Mouse (Mus musculus) adrenal gland, postnatal 10 days (tissue): ENCODE results near the gene Fxr2. TPM values are rescaled to one million over a fixed set of nuclear protein-coding genes. Genes with fewer than 3 reads are reported as not detected.

Experiments
- microRNA-seq: library from miRNA; unstranded; fragments of <30 nt; microRNA quantifications from one replicate; pipeline ENCODE4 v1.2.0, GENCODE M21; 2021
- total RNA-seq, 2 experiments: library from RNA; stranded (reverse); gene quantifications; 2 replicates each; pipeline ENCODE4 v1.2.3; 2021

Fxr2 gene
- total RNA-seq, 2 experiments from 2014 or later, result 61.9 to 80.2 TPM

Small RNAs within 50 kb of the gene (microRNA-seq; reads per million reads assigned to microRNA genes)
- gene Mir1934 (7.8 reads per million, percentile 10 among the genes with 10 or more reads in this experiment), gene Mir467f (not detected)

Other genes with a start within 250 kb of the Fxr2 start
- 100 to 1,000 TPM; 124 to 138 TPM for gene Naa38, start 237.5 kb upstream of the Fxr2 start, total RNA-seq
- gene Cyb5d1, start 237.4 kb upstream of the Fxr2 start, total RNA-seq, result 10 to 100 TPM; 32.4 to 38.9 TPM
- gene Tmem88, start 234.8 kb upstream of the Fxr2 start, total RNA-seq, result 10 to 100 TPM; 29.1 to 33.0 TPM
- 10 to 100 TPM; 49.0 to 53.4 TPM for gene Kdm6b, start 219.3 kb upstream of the Fxr2 start, total RNA-seq
- gene Dnah2, start 83.9 kb upstream of the Fxr2 start, total RNA-seq, result under 1 TPM; 0.30 TPM
- 1 to 10 TPM; 2.2 to 3.8 TPM for gene Efnb3, start 72.8 kb upstream of the Fxr2 start, total RNA-seq
- 10 to 100 TPM in 1 of 2 experiments, 1 to 10 TPM in 1; 8.1 to 12.5 TPM for gene Wrap53, start 52.7 kb upstream of the Fxr2 start, total RNA-seq
- gene Trp53, start 52.6 kb upstream of the Fxr2 start, total RNA-seq, result 10 to 100 TPM; 59.9 to 75.9 TPM
- 10 to 100 TPM; 38.6 to 52.9 TPM for gene Atp1b2, start 27.0 kb upstream of the Fxr2 start, total RNA-seq
- gene Shbg, start 15.1 kb upstream of the Fxr2 start, total RNA-seq, result under 1 TPM; 0.27 to 0.36 TPM
- gene Sat2, start 11.0 kb upstream of the Fxr2 start, total RNA-seq, result 10 to 100 TPM in 1 of 2 experiments, 1 to 10 TPM in 1; 9.2 to 10.1 TPM
- not detected for gene Sox15, start 22.3 kb downstream of the Fxr2 start, total RNA-seq
- 100 to 1,000 TPM; 114 to 116 TPM for gene Mpdu1, start 29.7 kb downstream of the Fxr2 start, total RNA-seq
- gene Cd68, start 33.2 kb downstream of the Fxr2 start, total RNA-seq, result 10 to 100 TPM in 1 of 2 experiments, 1 to 10 TPM in 1; 9.8 to 12.0 TPM
- gene Eif4a1, start 39.4 kb downstream of the Fxr2 start, total RNA-seq, result 100 to 1,000 TPM; 598 to 631 TPM
- 10 to 100 TPM; 62.6 to 76.3 TPM for gene Senp3, start 49.1 kb downstream of the Fxr2 start, total RNA-seq
- 1 to 10 TPM; 2.0 to 5.0 TPM for gene Tnfsf13, start 52.8 kb downstream of the Fxr2 start, total RNA-seq
- gene Tnfsf12, start 62.9 kb downstream of the Fxr2 start, total RNA-seq, result 10 to 100 TPM; 18.1 to 19.2 TPM
- gene Tnfsfm13, start 63.1 kb downstream of the Fxr2 start, total RNA-seq, result 1 to 10 TPM; 4.2 to 5.1 TPM
- gene Polr2a, start 125.6 kb downstream of the Fxr2 start, total RNA-seq, result 10 to 100 TPM; 53.9 to 67.5 TPM
- gene Slc35g3, start 129.0 kb downstream of the Fxr2 start, total RNA-seq, result not detected
- gene Zbtb4, start 132.9 kb downstream of the Fxr2 start, total RNA-seq, result 10 to 100 TPM; 35.5 to 41.2 TPM
- gene Chrnb1, start 163.0 kb downstream of the Fxr2 start, total RNA-seq, result 1 to 10 TPM; 2.3 to 7.9 TPM
- 1 to 10 TPM; 2.4 to 3.8 TPM for gene Fgf11, start 168.9 kb downstream of the Fxr2 start, total RNA-seq
- 1 to 10 TPM; 1.0 TPM for gene Tmem102, start 172.6 kb downstream of the Fxr2 start, total RNA-seq
- gene Gm39566, start 182.3 kb downstream of the Fxr2 start, total RNA-seq, result not detected
- gene Spem2, start 185.5 kb downstream of the Fxr2 start, total RNA-seq, result not detected
- not detected for gene Spem1, start 189.2 kb downstream of the Fxr2 start, total RNA-seq
- 10 to 100 TPM; 17.3 to 23.5 TPM for gene Nlgn2, start 204.8 kb downstream of the Fxr2 start, total RNA-seq
- 100 to 1,000 TPM; 137 to 145 TPM for gene Tmem256, start 205.5 kb downstream of the Fxr2 start, total RNA-seq
- 10 to 100 TPM; 49.2 to 59.2 TPM for gene Plscr3, start 213.4 kb downstream of the Fxr2 start, total RNA-seq
- gene Tnk1, start 225.7 kb downstream of the Fxr2 start, total RNA-seq, result under 1 TPM; 0.12 to 0.24 TPM
- gene Tmem95, start 245.0 kb downstream of the Fxr2 start, total RNA-seq, result not detected
- gene Kctd11, start 248.4 kb downstream of the Fxr2 start, total RNA-seq, result 1 to 10 TPM; 4.1 to 4.2 TPM